In the genomic region with DNA sequence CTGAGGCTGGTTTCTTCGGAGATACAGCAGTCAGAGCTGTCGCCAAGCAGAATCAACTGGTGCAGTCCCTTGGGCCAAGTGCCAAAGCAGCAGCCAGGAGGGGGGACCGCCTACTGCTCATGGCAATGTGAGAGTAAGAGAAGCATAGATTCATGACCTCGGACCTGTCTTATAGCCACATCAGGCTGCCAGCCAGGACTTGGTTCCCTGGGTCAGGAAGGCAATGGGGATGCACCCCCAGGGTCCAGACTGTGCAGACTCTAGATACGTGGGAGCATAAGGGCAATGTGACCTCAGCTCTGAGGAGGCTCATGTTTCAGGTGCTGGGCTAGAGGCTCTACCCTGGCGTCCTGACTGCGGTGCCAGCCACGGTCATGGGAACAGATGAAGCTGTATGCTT, we compare ENCODE assay signal across 12 mouse cellular contexts. TPM values are rescaled to one million over a fixed set of nuclear protein-coding genes. Genes with fewer than 3 reads are reported as not detected.
DNase-seq lines count a peak whose midpoint lies in the region.
"Had no signal": no experiment of that assay in that cellular context is flagged by ENCODE, and none has a peak within 500 bp of the region (broad histone marks: within the 10 kb centered on the region; RNA-seq: fewer than 3 reads in every experiment).

No protein-coding gene starts in this region.

- peak; percentile 91 for DNase-seq in heart, adult 11 months
- DNase-seq in heart, postnatal 36 days = no peak
- DNase-seq in kidney, postnatal 10 days = peak; percentile 49
- DNase-seq in kidney, adult 8-10 months = no peak
- DNase-seq in ovary, postnatal 36 days (ENCODE audit: low spot score) = peak; percentile 59
- no peak for DNase-seq in ovary, postnatal 10 days (ENCODE audit: low spot score)
- DNase-seq in testis, postnatal 14 days (ENCODE audit: low spot score) = no peak
- DNase-seq in right cerebral cortex, postnatal 14 days = no peak
- DNase-seq: cerebellum, adult 9-10 months; heart, postnatal 14 days; layer of hippocampus, adult 9-11 months; thymus, postnatal 14 days had no signal

- intact Hi-C loops in heart, postnatal 36 days (cut with DNase I) = no loop called here

RNA-seq across cellular contexts. Expression of a gene that starts 25.6 kb away (rescaled TPM):
- 10 to 100 TPM; 24.4 to 28.4 TPM for total RNA-seq in heart, postnatal 36 days (2021)

RNA-seq across cellular contexts. Expression of a gene that starts 35.9 kb away (rescaled TPM):
- total RNA-seq in heart, postnatal 36 days (2021) = under 1 TPM; 0.19 TPM

RNA-seq across cellular contexts. Expression of a gene that starts 38.0 kb away (rescaled TPM):
- total RNA-seq in heart, postnatal 36 days (2021) = 10 to 100 TPM in 1 of 2 experiments, 1 to 10 TPM in 1; 5.6 to 10.6 TPM

Comparison
In these comparisons a context has a peak if more than half of its experiments do, and no peak if none do; other contexts are left out.
1. DNase-seq: peak in heart, adult 11 months (single experiment), kidney, postnatal 10 days (single experiment) and ovary, postnatal 36 days (single experiment); none in heart, postnatal 36 days (0 of 2), kidney, adult 8-10 months (0 of 2), ovary, postnatal 10 days (single experiment), testis, postnatal 14 days (single experiment) and right cerebral cortex, postnatal 14 days (single experiment).